Mouse (Mus musculus) embryonic facial prominence, embryonic 11.5 days (tissue): ENCODE measurements at regions not wholly inside any gene's neighbourhood (a gene's known extent, or its start where the extent isn't known, plus 50 kb on each side); places are given as distances from the start of the nearest gene placed in this dataset.
A peak's percentile ranks its signal among the peaks of the same experiment; 100 is the strongest.
"Not testable (repeated sequence)": the region's sequence is repeated elsewhere in the genome, so short reads cannot be mapped to it uniquely, and the experiment has no call there.

Source experiments
- ATAC-seq: fragments of 200-750 bp; cut with Nextera tagmentation; replicated peaks from 2 replicates; pipeline ENCODE4 v1.8.0; 2017; ENCODE audit warnings: low read depth; ENCODE audit not compliant: insufficient number of reproducible peaks, low FRiP score, low TSS enrichment
- DNase-seq: peaks from one replicate; pipeline ENCODE4 v3.0.0-alpha.2; 2015; ENCODE audit warnings: low spot score
- H3K27ac ChIP-seq: fragments of 300-500 bp; sonication (generic); replicated peaks from 2 replicates; pipeline ENCODE4 v1.5.1; 2014; ENCODE audit warnings: mild to moderate bottlenecking, low read depth, low read length, control low read depth
- H3K27me3 ChIP-seq: fragments of 300-500 bp; sonication (generic); 2 replicates; pipeline ENCODE4 v1.6.1; 2014; ENCODE audit warnings: mild to moderate bottlenecking, low read length, moderate library complexity, mixed read lengths; ENCODE audit not compliant: control insufficient read depth, insufficient read depth
- H3K36me3 ChIP-seq: fragments of 300-500 bp; sonication (generic); replicated peaks from 2 replicates; pipeline ENCODE4 v1.6.1; 2014; ENCODE audit warnings: low read depth, mild to moderate bottlenecking, low read length, moderate library complexity, mixed read lengths; ENCODE audit not compliant: control insufficient read depth, insufficient read depth
- H3K4me1 ChIP-seq: fragments of 300-500 bp; sonication (generic); 2 replicates; pipeline ENCODE4 v1.6.1; 2014; ENCODE audit warnings: low read length, mixed read lengths; ENCODE audit not compliant: control insufficient read depth, insufficient read depth
- H3K4me2 ChIP-seq: fragments of 300-500 bp; sonication (generic); 2 replicates; pipeline ENCODE4 v1.6.1; 2014; ENCODE audit warnings: low read depth, mild to moderate bottlenecking, control low read depth, low read length, moderate library complexity
- H3K4me3 ChIP-seq: fragments of 300-500 bp; sonication (generic); 2 replicates; pipeline ENCODE4 v1.5.1; 2014; ENCODE audit warnings: low read depth, low read length, control low read depth
- H3K9ac ChIP-seq: fragments of 300-500 bp; sonication (generic); replicated peaks from 2 replicates; pipeline ENCODE4 v1.6.1; 2014; ENCODE audit warnings: mild to moderate bottlenecking, control low read depth, low read length
- H3K9me3 ChIP-seq: fragments of 300-500 bp; sonication (generic); replicated peaks from 2 replicates; pipeline ENCODE4 v1.6.1; 2016; ENCODE audit warnings: mild to moderate bottlenecking, low read length, inconsistent platforms, mixed read lengths; ENCODE audit not compliant: control insufficient read depth
- WGBS: fragments of 180-500 bp; shearing (Covaris S2); extraction: QIAGEN DNeasy Blood & Tissue Kit; methylation state at CpG from one replicate; pipeline ENCODE4 v1.1.7; 2014; 5-methylcytosine and 5-hydroxymethylcytosine counted together

GRCm38 (mm10) chr8:59977024-59977662 lies 525.9 kb downstream of the Gm10283 start:
- DNase-seq (no peak), ATAC-seq (no peak)
- Histone ChIP-seq H3K36me3 (no peaks in the 10 kb centered on the region), H3K9ac (no peak overlapping the region), H3K4me3 (no peak overlapping the region), H3K4me1 (no peaks in the 10 kb centered on the region), H3K27me3 (no peaks in the 10 kb centered on the region), H3K27ac (no peak overlapping the region), H3K9me3 (no peaks in the 10 kb centered on the region), H3K4me2 (no peak overlapping the region)
- 82% methylated on average over 6 of the region's 6 CpGs for WGBS

DNA sequence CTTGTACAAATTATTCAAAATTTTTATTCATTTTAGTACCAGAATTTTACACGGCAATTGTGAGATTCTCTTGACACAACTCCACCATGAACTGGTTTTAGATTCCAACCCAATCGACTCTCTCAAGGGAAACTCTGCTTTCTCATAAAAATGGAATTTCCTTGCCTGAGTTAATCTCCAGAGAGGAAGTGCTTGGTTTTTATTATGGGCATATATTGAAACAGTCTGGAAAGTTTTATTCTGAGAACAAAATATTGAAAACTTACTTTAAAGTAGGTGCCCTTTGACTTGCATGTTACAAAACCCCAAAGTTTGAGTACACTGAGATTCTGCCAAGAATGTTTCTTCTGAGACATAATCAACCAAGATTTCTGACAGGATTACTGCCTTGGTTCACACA lies 537.6 kb downstream of the Gm10283 start:
- Histone ChIP-seq H3K27ac (no peak overlapping the region), H3K27me3 (no peaks in the 10 kb centered on the region), H3K9me3 (no peaks in the 10 kb centered on the region), H3K4me3 (no peak overlapping the region), H3K4me2 (no peak overlapping the region), H3K9ac (no peak overlapping the region), H3K36me3 (no peaks in the 10 kb centered on the region), H3K4me1 (no peaks in the 10 kb centered on the region)
- ATAC-seq: no peak
- peak; percentile 28 for DNase-seq
- 64% methylated on average over 2 of the region's 2 CpGs for WGBS

DNA sequence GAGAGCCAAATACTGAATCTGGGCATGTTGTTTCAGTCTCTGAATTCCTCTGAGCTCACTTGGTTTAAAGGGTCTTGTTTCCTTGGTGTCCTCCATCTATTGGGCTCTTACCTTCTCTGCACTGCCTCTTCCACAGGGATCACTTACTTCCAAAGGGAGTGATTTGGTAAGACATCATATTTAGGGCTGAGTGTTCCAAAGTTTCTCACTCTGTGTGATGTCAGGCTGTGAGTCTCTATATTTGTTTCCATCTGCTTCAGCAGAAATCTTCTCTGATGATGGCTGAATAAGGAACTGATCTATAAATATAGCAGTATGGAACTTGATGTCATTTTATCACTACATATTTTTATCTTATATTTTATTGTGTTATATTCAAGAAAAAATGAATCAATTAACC lies 539.8 kb downstream of the Gm10283 start:
- Histone ChIP-seq H3K4me2 (no peak overlapping the region), H3K27ac (no peak overlapping the region), H3K9ac (no peak overlapping the region), H3K4me3 (no peak overlapping the region), H3K9me3 (no peaks in the 10 kb centered on the region), H3K4me1 (no peaks in the 10 kb centered on the region), H3K27me3 (no peaks in the 10 kb centered on the region), H3K36me3 (no peaks in the 10 kb centered on the region)
- DNase-seq (no peak), ATAC-seq (no peak)

DNA sequence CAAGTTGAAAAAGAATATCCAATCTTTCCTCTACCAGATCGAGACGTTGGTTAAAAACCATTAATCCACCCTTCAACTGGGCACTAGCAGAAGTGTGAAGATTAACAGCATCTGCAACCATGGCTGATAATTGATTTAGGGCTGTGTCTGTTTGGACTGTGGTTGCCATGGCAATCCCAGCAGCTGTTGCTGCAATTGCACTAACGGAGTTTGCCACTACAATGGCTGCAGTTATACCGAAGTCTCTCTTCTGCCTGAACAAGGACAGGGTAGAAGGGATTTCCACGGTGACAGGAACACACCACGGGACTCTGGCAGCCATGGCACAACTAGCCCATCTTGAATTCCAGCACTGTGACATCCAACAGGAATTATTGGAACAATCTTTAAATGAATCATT lies 549.3 kb downstream of the Gm10283 start:
- not testable (repeated sequence) for H3K27ac ChIP-seq, H3K4me1 ChIP-seq, H3K9ac ChIP-seq, H3K9me3 ChIP-seq, ATAC-seq, H3K27me3 ChIP-seq, DNase-seq, H3K36me3 ChIP-seq, H3K4me2 ChIP-seq, H3K4me3 ChIP-seq
- 76% methylated on average over 6 of the region's 6 CpGs for WGBS

DNA sequence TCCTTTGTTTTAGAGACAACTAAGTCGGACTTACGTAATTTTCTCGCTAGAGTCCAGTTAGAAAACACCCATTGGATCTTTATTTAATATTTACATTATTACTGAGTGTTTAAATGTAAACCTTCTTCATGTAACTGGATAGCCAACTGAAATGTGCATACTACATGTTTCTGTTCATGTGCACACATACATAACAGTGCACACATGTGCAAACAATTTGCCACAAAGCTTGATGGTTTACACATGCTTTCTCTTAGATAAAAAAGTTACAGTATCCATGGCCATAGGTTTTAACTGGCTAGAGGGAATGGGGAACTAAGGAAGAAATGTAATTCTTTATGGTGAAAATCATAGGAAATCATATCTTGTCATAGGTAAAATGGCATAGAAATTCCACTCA lies 596.2 kb downstream of the Gm10283 start:
- Histone ChIP-seq H3K27ac (no peak overlapping the region), H3K4me1 (no peaks in the 10 kb centered on the region), H3K4me3 (no peak overlapping the region), H3K9me3 (no peaks in the 10 kb centered on the region), H3K36me3 (no peaks in the 10 kb centered on the region), H3K9ac (no peak overlapping the region), H3K27me3 (no peaks in the 10 kb centered on the region), H3K4me2 (no peak overlapping the region)
- ATAC-seq (no peak), DNase-seq (peak; percentile 59)
- WGBS: 78% methylated on average over 3 of the region's 3 CpGs
